Mouse (Mus musculus): Measurements from ENCODE around the gene Gabra1. TPM values are rescaled to one million over a fixed set of nuclear protein-coding genes. Genes with fewer than 3 reads are reported as not detected.

The Gabra1 gene
- 1.3 and 2.7 TPM in 2 replicates for polyA plus RNA-seq (2014; fragmentation: Nextera tagmentation; extraction: Ambion mirVana)

DNA sequence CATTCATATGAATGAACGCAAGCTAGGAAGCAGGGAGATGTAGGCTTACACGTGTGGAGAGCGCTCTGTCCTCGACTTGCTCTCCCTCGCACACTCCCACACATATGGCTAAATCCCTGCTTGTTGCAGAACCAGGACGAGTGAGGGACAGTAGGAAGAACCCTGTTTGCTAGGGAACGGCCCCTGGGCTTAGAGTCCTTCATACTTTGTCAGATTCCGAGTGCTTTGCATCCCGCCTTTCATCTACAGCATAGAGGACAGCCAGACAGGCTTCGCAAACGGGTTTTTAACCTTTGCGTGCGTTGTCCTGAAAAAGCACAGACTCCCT is at the start of gene Gabra1:
TSS of gene Gabra1 (minus strand) at position 106 of the 328 bp plus-strand sequence.
- H3K27me3 ChIP-seq (replicated peaks; ENCODE audit: control insufficient read depth, insufficient read depth, low read length) = peaks cover 18% of the 10 kb centered on the region
- H3K27ac ChIP-seq (ENCODE audit: low read depth, low read length) = no peak within 1 kb of the TSS
- no peaks in the 10 kb centered on the region for H3K36me3 ChIP-seq (ENCODE audit: control insufficient read depth, insufficient read depth, low read length)
- ATAC-seq (replicated peaks; ENCODE audit: low FRiP score) (no peak), DNase-seq (ENCODE audit: low spot score) (peak; percentile 39)
- H3K4me2 ChIP-seq = peak within 1 kb of the TSS; percentile 66
- 5% methylated on average over 13 of the region's 13 CpGs for WGBS
- H3K4me1 ChIP-seq (replicated peaks; ENCODE audit: control insufficient read depth, insufficient read depth, low read length) = no peaks in the 10 kb centered on the region
- H3K9me3 ChIP-seq (ENCODE audit: control insufficient read depth, low read length) = no peaks in the 10 kb centered on the region
- H3K4me3 ChIP-seq (ENCODE audit: low read depth, low read length) = peak within 1 kb of the TSS; percentile 45
- no peak within 1 kb of the TSS for H3K9ac ChIP-seq (ENCODE audit: low read depth, low read length)

DNA sequence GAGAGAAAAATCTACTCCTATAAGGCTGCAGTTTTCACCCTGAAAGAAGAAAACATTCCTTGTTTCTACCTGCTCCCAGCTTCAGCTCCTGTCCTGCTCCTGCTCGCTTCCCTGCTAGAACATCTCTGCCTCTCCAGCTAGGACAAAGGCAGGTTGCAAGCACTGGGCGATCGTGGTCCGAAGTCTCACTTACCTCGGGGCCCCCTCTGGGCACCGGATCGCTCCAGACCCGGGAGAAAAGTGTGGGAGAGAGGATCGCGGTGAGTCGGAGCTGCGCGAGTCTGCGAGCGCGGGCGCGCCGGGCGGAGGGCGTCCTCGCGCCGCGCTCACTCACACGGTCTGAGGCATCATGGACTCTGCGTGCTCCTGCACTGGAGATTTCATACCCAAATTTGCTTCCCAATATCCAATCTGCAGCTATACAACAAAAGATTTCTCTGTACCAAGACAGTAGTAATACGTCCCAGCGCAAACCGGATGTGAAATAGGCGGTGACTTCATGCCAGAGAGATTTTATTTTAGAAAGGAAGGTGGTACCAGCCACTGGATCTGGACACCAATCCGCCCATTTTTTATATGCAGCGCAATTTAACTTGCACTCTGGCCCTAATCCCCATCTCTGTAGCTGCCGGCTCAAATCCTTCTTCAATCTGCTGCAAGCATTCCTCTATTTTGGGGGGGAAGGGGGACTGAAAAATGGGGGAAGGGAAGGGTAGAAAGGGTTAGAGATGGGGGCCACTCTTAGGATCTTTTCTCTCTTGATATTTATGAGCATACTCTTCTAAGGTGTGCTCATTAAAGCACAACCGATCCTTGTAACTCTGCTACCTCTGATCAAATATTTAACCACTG is 531 bp downstream of the Gabra1 start:
- H3K4me1 ChIP-seq (replicated peaks; ENCODE audit: control insufficient read depth, insufficient read depth, low read length) = no peaks in the 10 kb centered on the region
- WGBS = 2% methylated on average over 35 of the region's 35 CpGs
- no peaks in the 10 kb centered on the region for H3K9me3 ChIP-seq (ENCODE audit: control insufficient read depth, low read length)
- H3K27ac ChIP-seq (ENCODE audit: low read depth, low read length) = no peak overlapping the region
- DNase-seq (ENCODE audit: low spot score) = peak; percentile 42
- H3K27me3 ChIP-seq (replicated peaks; ENCODE audit: control insufficient read depth, insufficient read depth, low read length) = peaks cover 18% of the 10 kb centered on the region
- H3K4me3 ChIP-seq (ENCODE audit: low read depth, low read length) = peak overlapping the region; percentile 45
- H3K9ac ChIP-seq (ENCODE audit: low read depth, low read length) = no peak overlapping the region
- no peak; the same call in 1 of the 2 replicates for ATAC-seq (replicated peaks; ENCODE audit: low FRiP score)
- peak overlapping the region; percentile 66 for H3K4me2 ChIP-seq
- H3K36me3 ChIP-seq (ENCODE audit: control insufficient read depth, insufficient read depth, low read length) = no peaks in the 10 kb centered on the region

GRCm38 (mm10) chr11:42181426-42181825 is 1.3 kb downstream of the Gabra1 start:
- peaks cover 18% of the 10 kb centered on the region for H3K27me3 ChIP-seq (replicated peaks; ENCODE audit: control insufficient read depth, insufficient read depth, low read length)
- ATAC-seq (replicated peaks; ENCODE audit: low FRiP score) (no peak), DNase-seq (ENCODE audit: low spot score) (no peak)
- H3K4me3 ChIP-seq (ENCODE audit: low read depth, low read length) = peak overlapping the region; percentile 12; the same call in 1 of the 2 replicates
- no peaks in the 10 kb centered on the region for H3K9me3 ChIP-seq (ENCODE audit: control insufficient read depth, low read length)
- H3K27ac ChIP-seq (ENCODE audit: low read depth, low read length) = no peak overlapping the region
- WGBS = 30% methylated on average over 5 of the region's 5 CpGs
- no peaks in the 10 kb centered on the region for H3K36me3 ChIP-seq (ENCODE audit: control insufficient read depth, insufficient read depth, low read length)
- H3K9ac ChIP-seq (ENCODE audit: low read depth, low read length) = no peak overlapping the region
- no peaks in the 10 kb centered on the region for H3K4me1 ChIP-seq (replicated peaks; ENCODE audit: control insufficient read depth, insufficient read depth, low read length)
- peak overlapping the region; percentile 66 for H3K4me2 ChIP-seq

DNA sequence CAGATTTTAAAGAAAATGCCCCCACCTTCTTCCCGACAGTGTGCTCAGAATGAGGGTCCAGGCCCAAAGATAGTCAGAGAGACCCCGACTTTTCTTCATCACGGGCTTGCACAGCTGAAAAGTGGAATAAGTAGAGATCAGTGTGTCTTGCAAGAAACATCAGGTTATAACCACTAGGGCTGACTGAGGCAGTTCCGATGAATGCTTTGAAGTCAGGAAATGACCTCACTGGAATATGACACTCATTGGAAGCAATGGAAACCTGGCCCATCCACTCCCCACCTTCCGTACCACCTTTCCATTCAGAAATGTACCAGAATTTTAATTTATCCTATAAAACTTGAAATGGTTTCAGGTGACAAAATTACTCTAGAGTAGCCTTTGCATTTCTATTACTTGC is 3.2 kb downstream of the Gabra1 start:
- 75% methylated on average over 5 of the region's 5 CpGs for WGBS
- no peaks in the 10 kb centered on the region for H3K4me1 ChIP-seq (replicated peaks; ENCODE audit: control insufficient read depth, insufficient read depth, low read length)
- H3K27me3 ChIP-seq (replicated peaks; ENCODE audit: control insufficient read depth, insufficient read depth, low read length) = peaks cover 18% of the 10 kb centered on the region
- ATAC-seq (replicated peaks; ENCODE audit: low FRiP score) (no peak), DNase-seq (ENCODE audit: low spot score) (no peak)
- H3K27ac ChIP-seq (ENCODE audit: low read depth, low read length) = no peak overlapping the region
- H3K4me2 ChIP-seq = no peak overlapping the region
- H3K4me3 ChIP-seq (ENCODE audit: low read depth, low read length) = no peak overlapping the region
- no peak overlapping the region for H3K9ac ChIP-seq (ENCODE audit: low read depth, low read length)
- no peaks in the 10 kb centered on the region for H3K36me3 ChIP-seq (ENCODE audit: control insufficient read depth, insufficient read depth, low read length)
- no peaks in the 10 kb centered on the region for H3K9me3 ChIP-seq (ENCODE audit: control insufficient read depth, low read length)

- H3K9me3 ChIP-seq (ENCODE audit: control insufficient read depth, low read length) = no peaks in the 10 kb centered on the region
- peaks cover 18% of the 10 kb centered on the region for H3K27me3 ChIP-seq (replicated peaks; ENCODE audit: control insufficient read depth, insufficient read depth, low read length)
- ATAC-seq (replicated peaks; ENCODE audit: low FRiP score) (no peak), DNase-seq (ENCODE audit: low spot score) (no peak)
- no peak overlapping the region for H3K27ac ChIP-seq (ENCODE audit: low read depth, low read length)
- no peak overlapping the region for H3K9ac ChIP-seq (ENCODE audit: low read depth, low read length)
- H3K4me2 ChIP-seq = no peak overlapping the region
- H3K4me3 ChIP-seq (ENCODE audit: low read depth, low read length) = no peak overlapping the region
- H3K36me3 ChIP-seq (ENCODE audit: control insufficient read depth, insufficient read depth, low read length) = no peaks in the 10 kb centered on the region
- no peaks in the 10 kb centered on the region for H3K4me1 ChIP-seq (replicated peaks; ENCODE audit: control insufficient read depth, insufficient read depth, low read length)
- 91% methylated on average over 2 of the region's 2 CpGs for WGBS
Observed at GRCm38 (mm10) chr11:42178296-42178695, 4.4 kb downstream of the Gabra1 start.

- Histone ChIP-seq H3K36me3 (ENCODE audit: control insufficient read depth, insufficient read depth, low read length) (no peaks in the 10 kb centered on the region), H3K27me3 (replicated peaks; ENCODE audit: control insufficient read depth, insufficient read depth, low read length) (no peaks in the 10 kb centered on the region), H3K4me1 (replicated peaks; ENCODE audit: control insufficient read depth, insufficient read depth, low read length) (no peaks in the 10 kb centered on the region), H3K27ac (ENCODE audit: low read depth, low read length) (no peak overlapping the region), H3K9ac (ENCODE audit: low read depth, low read length) (no peak overlapping the region), H3K4me2 (no peak overlapping the region), H3K9me3 (ENCODE audit: control insufficient read depth, low read length) (no peaks in the 10 kb centered on the region), H3K4me3 (ENCODE audit: low read depth, low read length) (no peak overlapping the region)
- ATAC-seq (replicated peaks; ENCODE audit: low FRiP score) (no peak), DNase-seq (ENCODE audit: low spot score) (no peak)
- 83% methylated on average over 5 of the region's 5 CpGs for WGBS
Observed at GRCm38 (mm10) chr11:42151396-42151795, 31.3 kb downstream of the Gabra1 start.

DNA sequence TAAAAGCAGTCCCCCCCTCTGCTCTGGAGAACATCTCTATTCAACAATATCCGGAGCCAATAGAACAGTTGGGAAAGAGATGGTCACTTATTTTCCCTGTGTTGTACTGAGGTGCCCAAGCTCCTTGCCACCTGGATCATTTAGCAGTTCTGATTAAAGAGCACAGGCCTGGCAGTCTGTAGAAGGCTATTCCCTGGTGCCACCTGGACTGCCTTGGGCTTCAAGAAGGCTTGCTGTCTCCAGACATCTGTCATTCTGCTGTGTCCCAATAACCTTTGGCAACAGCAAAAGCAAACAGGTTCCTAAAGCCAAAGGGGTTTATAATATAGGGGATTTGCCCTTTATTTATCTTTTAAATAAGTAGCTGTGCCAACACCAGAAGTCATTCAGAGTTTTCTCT is 65.8 kb downstream of the Gabra1 start:
- DNase-seq (ENCODE audit: low spot score) (no peak), ATAC-seq (replicated peaks; ENCODE audit: low FRiP score) (no peak)
- no peaks in the 10 kb centered on the region for H3K27me3 ChIP-seq (replicated peaks; ENCODE audit: control insufficient read depth, insufficient read depth, low read length)
- no peaks in the 10 kb centered on the region for H3K4me1 ChIP-seq (replicated peaks; ENCODE audit: control insufficient read depth, insufficient read depth, low read length)
- H3K9me3 ChIP-seq (ENCODE audit: control insufficient read depth, low read length) = no peaks in the 10 kb centered on the region
- no peaks in the 10 kb centered on the region for H3K36me3 ChIP-seq (ENCODE audit: control insufficient read depth, insufficient read depth, low read length)
- no peak overlapping the region for H3K9ac ChIP-seq (ENCODE audit: low read depth, low read length)
- no peak overlapping the region for H3K4me3 ChIP-seq (ENCODE audit: low read depth, low read length)
- H3K27ac ChIP-seq (ENCODE audit: low read depth, low read length) = no peak overlapping the region
- no peak overlapping the region for H3K4me2 ChIP-seq
- 91% methylated on average over 1 of the region's 1 CpGs for WGBS

- no peak overlapping the region for H3K4me2 ChIP-seq
- H3K4me3 ChIP-seq (ENCODE audit: low read depth, low read length) = no peak overlapping the region
- no peak overlapping the region for H3K27ac ChIP-seq (ENCODE audit: low read depth, low read length)
- ATAC-seq (replicated peaks; ENCODE audit: low FRiP score) = no peak
- no peak overlapping the region for H3K9ac ChIP-seq (ENCODE audit: low read depth, low read length)
- H3K9me3 ChIP-seq (ENCODE audit: control insufficient read depth, low read length) = no peaks in the 10 kb centered on the region
- WGBS = 57% methylated on average over 1 of the region's 1 CpGs
- H3K4me1 ChIP-seq (replicated peaks; ENCODE audit: control insufficient read depth, insufficient read depth, low read length) = no peaks in the 10 kb centered on the region
- H3K36me3 ChIP-seq (ENCODE audit: control insufficient read depth, insufficient read depth, low read length) = no peaks in the 10 kb centered on the region
- no peaks in the 10 kb centered on the region for H3K27me3 ChIP-seq (replicated peaks; ENCODE audit: control insufficient read depth, insufficient read depth, low read length)
- no peak for DNase-seq (ENCODE audit: low spot score)
Observed at GRCm38 (mm10) chr11:42110051-42110450, 72.7 kb downstream of the Gabra1 start.

DNA sequence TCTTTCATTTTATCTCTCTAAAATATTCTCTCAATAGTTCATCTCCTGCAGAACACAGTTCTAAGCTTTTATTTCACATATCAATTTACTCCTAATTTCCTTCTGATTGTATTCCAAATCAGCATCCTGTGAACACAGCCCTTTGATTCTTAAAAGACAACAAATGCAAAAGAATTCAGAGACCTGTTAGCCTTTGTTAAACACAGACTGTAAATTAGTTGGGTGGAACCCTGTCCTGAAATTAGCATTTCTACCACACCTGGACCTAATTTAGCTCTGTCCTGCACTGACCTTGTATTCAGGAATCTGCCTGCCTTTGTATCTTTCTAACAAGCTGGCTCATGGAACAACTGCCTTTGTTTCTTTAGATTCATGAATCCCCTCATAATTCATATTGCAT is 73.1 kb downstream of the Gabra1 start:
- H3K4me2 ChIP-seq = no peak overlapping the region
- H3K4me1 ChIP-seq (replicated peaks; ENCODE audit: control insufficient read depth, insufficient read depth, low read length) = no peaks in the 10 kb centered on the region
- H3K27ac ChIP-seq (ENCODE audit: low read depth, low read length) = no peak overlapping the region
- no peaks in the 10 kb centered on the region for H3K9me3 ChIP-seq (ENCODE audit: control insufficient read depth, low read length)
- H3K36me3 ChIP-seq (ENCODE audit: control insufficient read depth, insufficient read depth, low read length) = no peaks in the 10 kb centered on the region
- ATAC-seq (replicated peaks; ENCODE audit: low FRiP score) = no peak
- no peak overlapping the region for H3K9ac ChIP-seq (ENCODE audit: low read depth, low read length)
- H3K27me3 ChIP-seq (replicated peaks; ENCODE audit: control insufficient read depth, insufficient read depth, low read length) = no peaks in the 10 kb centered on the region
- no peak for DNase-seq (ENCODE audit: low spot score)
- no peak overlapping the region for H3K4me3 ChIP-seq (ENCODE audit: low read depth, low read length)
